Mouse (Mus musculus) CH12.LX (cell line): ENCODE measurements around the gene Gm26727. TPM values are rescaled to one million over a fixed set of nuclear protein-coding genes. Genes with fewer than 3 reads are reported as not detected.

Experiments
- DNase-seq: peaks from one replicate; pipeline ENCODE4 v3.0.0-alpha.2; 2013; ENCODE audit errors: extremely low read depth
- H3K27ac ChIP-seq: 2 replicates; pipeline ENCODE4 v1.5.1; 2012; ENCODE audit warnings: low read depth, mild to moderate bottlenecking, control low read depth, moderate library complexity; ENCODE audit not compliant: insufficient read depth
- H3K27me3 ChIP-seq: replicated peaks from 2 replicates; pipeline ENCODE3; 2012; ENCODE audit warnings: inconsistent platforms
- H3K36me3 ChIP-seq, 2 experiments: replicated peaks in 1 of 2; 2 replicates each; pipeline versions ENCODE3 to v1.6.1; 2012; ENCODE audit warnings: inconsistent platforms in 1 of 2, low read length in 1 of 2, mild to moderate bottlenecking in 1 of 2, mixed read lengths in 1 of 2, moderate library complexity in 1 of 2; ENCODE audit not compliant: control insufficient read depth in 1 of 2, insufficient read depth in 1 of 2
- H3K4me1 ChIP-seq, 2 experiments: 2 replicates each; pipeline ENCODE4 v1.6.1; 2012; ENCODE audit warnings: inconsistent platforms in 1 of 2, moderate library complexity in 1 of 2; ENCODE audit not compliant: insufficient read depth in 2 of 2, control insufficient read depth in 1 of 2
- H3K4me2 ChIP-seq: 2 replicates; pipeline ENCODE4 v1.6.1; 2012; ENCODE audit warnings: low read depth, mild to moderate bottlenecking, control low read depth; ENCODE audit not compliant: poor library complexity, insufficient read depth, severe bottlenecking
- H3K4me3 ChIP-seq, 3 experiments: fragments of 150-350 bp in 1 of 3; sonication (generic) in 1 of 3; replicated peaks in 1 of 3; 2 replicates each; pipeline versions ENCODE3 to v1.5.1; 2011 to 2012; ENCODE audit warnings: low read depth in 2 of 3, low read length in 2 of 3, mild to moderate bottlenecking in 2 of 3, moderate library complexity in 2 of 3, control low read depth in 1 of 3, improper control_type of control experiment in 1 of 3, inconsistent platforms in 1 of 3, mixed read lengths in 1 of 3; ENCODE audit not compliant: poor library complexity in 1 of 3
- H3K79me2 ChIP-seq: replicated peaks from 2 replicates; pipeline ENCODE4 v1.6.1; 2012; ENCODE audit warnings: mild to moderate bottlenecking, moderate library complexity; ENCODE audit not compliant: control insufficient read depth, poor library complexity, insufficient read depth, severe bottlenecking; ENCODE audit errors: extremely low read depth
- H3K9ac ChIP-seq: 2 replicates; pipeline ENCODE4 v1.6.1; 2012; ENCODE audit warnings: low read depth, mild to moderate bottlenecking, control low read depth, moderate library complexity; ENCODE audit not compliant: insufficient read depth
- H3K9me3 ChIP-seq: replicated peaks from 2 replicates; pipeline ENCODE3; 2012; ENCODE audit warnings: low read length, inconsistent platforms, mixed read lengths
- CHD1 ChIP-seq: IDR thresholded peaks from 2 replicates; pipeline ENCODE4 v1.6.1; 2012; ENCODE audit warnings: low read depth, low read length, improper control_type of control experiment, inconsistent platforms
- CTCF ChIP-seq, 2 experiments: IDR thresholded peaks in 1 of 2; conservative IDR thresholded peaks in 1 of 2; 2 replicates each; pipeline ENCODE4 v1.5.1; 2011 to 2012; ENCODE audit warnings: low read depth in 2 of 2, low read length in 2 of 2, improper control_type of control experiment in 1 of 2, inconsistent platforms in 1 of 2, mild to moderate bottlenecking in 1 of 2, moderate library complexity in 1 of 2
- E2F4 ChIP-seq: IDR thresholded peaks from 2 replicates; pipeline ENCODE4 v1.6.1; 2011; ENCODE audit warnings: low read depth, low read length, improper control_type of control experiment; ENCODE audit not compliant: insufficient replicate concordance
- ELF1 ChIP-seq: IDR thresholded peaks from 2 replicates; pipeline ENCODE4 v1.6.1; 2014; ENCODE audit warnings: low read depth, mild to moderate bottlenecking, inconsistent platforms, low read length, improper control_type of control experiment
- EP300 ChIP-seq: IDR thresholded peaks from 2 replicates; pipeline ENCODE4 v1.6.1; 2011; ENCODE audit warnings: low read length, improper control_type of control experiment
- ETS1 ChIP-seq: conservative IDR thresholded peaks from 2 replicates; pipeline ENCODE4 v1.6.1; 2012; ENCODE audit warnings: low read depth, mild to moderate bottlenecking, inconsistent platforms, low read length, improper control_type of control experiment, moderate library complexity
- JUN ChIP-seq: IDR thresholded peaks from 2 replicates; pipeline ENCODE4 v1.6.1; 2011; ENCODE audit warnings: low read depth, mild to moderate bottlenecking, low read length, improper control_type of control experiment, moderate library complexity; ENCODE audit not compliant: insufficient read depth
- KAT2A ChIP-seq: IDR thresholded peaks from 2 replicates; pipeline ENCODE4 v1.6.1; 2012; ENCODE audit warnings: low read length, improper control_type of control experiment, inconsistent platforms; ENCODE audit not compliant: insufficient replicate concordance
- MAX ChIP-seq: IDR thresholded peaks from 2 replicates; pipeline ENCODE4 v1.6.1; 2011; ENCODE audit warnings: low read length, improper control_type of control experiment
- MAZ ChIP-seq: IDR thresholded peaks from 2 replicates; pipeline ENCODE4 v1.6.1; 2012; ENCODE audit warnings: low read depth, mild to moderate bottlenecking, inconsistent platforms, low read length, improper control_type of control experiment, moderate library complexity
- MEF2A ChIP-seq: IDR thresholded peaks from 2 replicates; pipeline ENCODE4 v1.6.1; 2014; ENCODE audit warnings: low read depth, mild to moderate bottlenecking, inconsistent platforms, low read length, improper control_type of control experiment, borderline replicate concordance
- NELFE ChIP-seq: IDR thresholded peaks from 2 replicates; pipeline ENCODE4 v1.6.1; 2011; ENCODE audit warnings: low read depth, low read length, improper control_type of control experiment
- NRF1 ChIP-seq: IDR thresholded peaks from 2 replicates; pipeline ENCODE4 v1.6.1; 2014; ENCODE audit warnings: low read depth, mild to moderate bottlenecking, inconsistent platforms, low read length, improper control_type of control experiment, moderate library complexity
- POLR2A ChIP-seq: IDR thresholded peaks from 2 replicates; pipeline ENCODE4 v1.6.1; 2011; ENCODE audit warnings: low read depth, mild to moderate bottlenecking, improper control_type of control experiment, low read length
- POLR2AphosphoS2 ChIP-seq: IDR thresholded peaks from 2 replicates; pipeline ENCODE4 v1.6.1; 2011; ENCODE audit warnings: low read depth, low read length, improper control_type of control experiment
- RAD21 ChIP-seq: IDR thresholded peaks from 2 replicates; pipeline ENCODE4 v1.6.1; 2011; ENCODE audit warnings: low read depth, mild to moderate bottlenecking, low read length, improper control_type of control experiment, moderate library complexity
- RCOR1 ChIP-seq: conservative IDR thresholded peaks from 2 replicates; pipeline ENCODE4 v1.6.1; 2012; ENCODE audit warnings: low read depth, mild to moderate bottlenecking, inconsistent platforms, low read length, improper control_type of control experiment
- SMC3 ChIP-seq: IDR thresholded peaks from 2 replicates; pipeline ENCODE4 v1.6.1; 2011; ENCODE audit warnings: low read depth, low read length, improper control_type of control experiment
- TCF12 ChIP-seq: IDR thresholded peaks from 2 replicates; pipeline ENCODE4 v1.6.1; 2014; ENCODE audit warnings: low read depth, mild to moderate bottlenecking, inconsistent platforms, low read length, improper control_type of control experiment
- USF1 ChIP-seq: IDR thresholded peaks from 2 replicates; pipeline ENCODE4 v1.6.1; 2014; ENCODE audit warnings: low read depth, mild to moderate bottlenecking, inconsistent platforms, low read length, improper control_type of control experiment
- ZC3H11A ChIP-seq: IDR thresholded peaks from 2 replicates; pipeline ENCODE4 v1.6.1; 2012; ENCODE audit warnings: low read depth, mild to moderate bottlenecking, inconsistent platforms, low read length, improper control_type of control experiment
- ZKSCAN1 ChIP-seq: IDR thresholded peaks from 2 replicates; pipeline ENCODE4 v1.6.1; 2012; ENCODE audit warnings: low read depth, inconsistent platforms, low read length, improper control_type of control experiment, borderline replicate concordance
- ZNF384 ChIP-seq: IDR thresholded peaks from 2 replicates; pipeline ENCODE4 v1.6.1; 2012; ENCODE audit warnings: low read depth, low read length, improper control_type of control experiment, inconsistent platforms
- dilution Hi-C: fragments of 300-500 bp; cut with MboI; formaldehyde crosslinking; loops from 2 replicates; pipeline ENCODE4 v1.14.3; 2020; ENCODE audit warnings: low sequenced_read_pairs; ENCODE audit not compliant: extremely low pct_unique_long_range_greater_than_20kb, extremely low pct_ligation_motif_present
- in situ Hi-C: fragments of 300-500 bp; cut with MboI; formaldehyde crosslinking; loops from 3 replicates; pipeline ENCODE4 v1.14.3; 2019; ENCODE audit warnings: low sequenced_read_pairs, low pct_ligation_motif_present, low pct_unique_long_range_greater_than_20kb, mixed read lengths
- polyA plus RNA-seq: library from polyadenylated mRNA; unstranded; fragments of >175 nt; gene quantifications from 2 replicates; pipeline ENCODE4 v1.2.1, GENCODE M21; 2012; ENCODE audit warnings: low read depth; ENCODE audit not compliant: insufficient read length
- total RNA-seq, 2 experiments: library from RNA; depleted of rRNA; stranded (reverse); fragments of 300-350 nt in 1 of 2; fragments of >200 nt in 1 of 2; gene quantifications; 2 replicates each; pipeline ENCODE4 v1.2.3; 2012 to 2014

Gm26727 gene
- total and polyA plus RNA-seq, 3 experiments = not detected

DNA sequence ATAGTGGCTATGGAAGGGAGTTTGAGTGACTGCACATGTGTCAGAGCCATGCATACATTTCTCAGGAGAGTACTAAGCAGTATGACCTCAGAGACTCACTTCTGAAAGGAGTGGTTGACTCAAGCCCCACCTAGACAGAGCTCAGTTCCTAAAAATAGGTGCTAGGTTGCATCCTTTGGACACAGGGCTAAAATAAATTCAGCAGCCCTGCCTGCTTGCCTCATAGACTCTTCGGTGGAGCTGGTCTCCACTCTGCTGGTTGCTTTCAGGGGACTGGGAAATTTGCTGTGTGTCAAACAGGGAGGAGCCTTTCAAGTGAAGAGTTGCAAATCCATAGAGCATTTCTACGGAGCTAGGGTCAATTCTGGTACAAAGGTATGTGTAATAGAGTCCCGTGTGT is 12.8 kb upstream of the Gm26727 start, which contains the start of gene Xirp2:
Xirp2 (plus strand) TSS at position 223 of the 400 bp plus-strand sequence.
- H3K27ac ChIP-seq = no peak within 1 kb of the TSS
- in situ Hi-C loops = no loop called here
- no peaks in the 10 kb centered on the region for H3K36me3 ChIP-seq
- H3K79me2 ChIP-seq = no peaks in the 10 kb centered on the region
- dilution Hi-C loops = no loop called here
- H3K4me3 ChIP-seq = no peak within 1 kb of the TSS
- no peaks in the 10 kb centered on the region for H3K27me3 ChIP-seq
- no peak within 1 kb of the TSS for H3K9ac ChIP-seq
- no peaks in the 10 kb centered on the region for H3K4me1 ChIP-seq
- peaks cover 19% of the 10 kb centered on the region for H3K9me3 ChIP-seq
- no peak for DNase-seq
- TF ChIP-seq NRF1 (no peak), ZNF384 (no peak), JUN (no peak), SMC3 (no peak), RCOR1 (no peak), CHD1 (no peak), ZC3H11A (no peak), ZKSCAN1 (no peak), MAZ (no peak), POLR2A (no peak), RAD21 (no peak), TCF12 (no peak), ETS1 (no peak)
- H3K4me2 ChIP-seq = no peak within 1 kb of the TSS

DNA sequence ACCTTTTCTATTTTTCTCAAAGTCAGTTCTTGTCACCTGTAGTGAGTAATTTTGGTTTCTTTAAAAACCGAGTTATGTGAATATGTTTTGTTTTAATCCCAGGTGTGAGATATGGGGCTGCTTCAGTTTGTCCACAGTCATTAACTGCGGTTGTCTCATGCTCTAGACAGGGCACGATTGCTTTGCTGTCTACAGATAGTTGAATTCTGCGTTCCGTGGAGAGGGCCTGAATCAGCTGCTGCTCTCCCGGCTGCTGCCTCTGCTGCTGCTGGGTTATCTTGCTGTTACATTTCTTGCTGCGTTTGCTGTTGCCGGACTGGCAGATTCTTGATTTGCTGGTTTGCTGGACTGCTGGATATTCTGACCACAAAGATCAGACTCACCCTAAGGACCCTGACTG is 5.3 kb upstream of the Gm26727 start:
- in situ Hi-C loops = no loop called here
- H3K9ac ChIP-seq = no peak overlapping the region
- H3K4me1 ChIP-seq = no peaks in the 10 kb centered on the region

More for the DNA sequence above, 5.3 kb upstream of the Gm26727 start:
- H3K9me3 ChIP-seq = peaks cover 20% of the 10 kb centered on the region
- H3K36me3 ChIP-seq = no peaks in the 10 kb centered on the region
- TF ChIP-seq EP300 (no peak), USF1 (no peak), KAT2A (no peak), MAX (no peak), CTCF (conservative IDR thresholded peaks at IDR 0.05 in 1 of 2, IDR thresholded peaks at IDR 0.05 in 1 of 2; ENCODE audit: low read depth in 2 of 2, low read length in 2 of 2) (no peak), NRF1 (no peak), E2F4 (no peak), MEF2A (no peak), ELF1 (no peak), NELFE (no peak), POLR2AphosphoS2 (no peak)
- DNase-seq = no peak
- H3K27me3 ChIP-seq = no peaks in the 10 kb centered on the region
- H3K4me3 ChIP-seq = no peak overlapping the region
- no peak overlapping the region for H3K4me2 ChIP-seq
- no peaks in the 10 kb centered on the region for H3K79me2 ChIP-seq
- dilution Hi-C loops = no loop called here
- H3K27ac ChIP-seq = no peak overlapping the region
